Mouse (Mus musculus): ENCODE results near the gene Pard3b.

GRCm38 (mm10) chr1:62635203-62635602 is 996.6 kb downstream of the Pard3b start:
- TF ChIP-seq FLI1 (IDR thresholded peaks at IDR 0.05; ENCODE audit: low read length), result no peak
- no peak for TF ChIP-seq GATA1 (IDR thresholded peaks at IDR 0.05; ENCODE audit: borderline replicate concordance, low read length)

All from megakaryocyte, embryonic 14.5 days (primary cell).